Mouse (Mus musculus): Measurements from ENCODE around the gene Foxp2.

- TF ChIP-seq CTCF (IDR thresholded peaks at IDR 0.05; ENCODE audit: borderline replicate concordance, extremely low read depth, insufficient read depth, insufficient read length), result no peak
- TF ChIP-seq POLR2A (IDR thresholded peaks at IDR 0.05; ENCODE audit: borderline replicate concordance, extremely low read depth, insufficient read depth, insufficient read length, poor library complexity, severe bottlenecking), result no peak
These were observed 21.6 kb downstream of the Foxp2 start for GRCm38 (mm10) chr6:14922704-14923103.

Data from brain, embryonic 14.5 days (tissue).